Mouse (Mus musculus) CH12.LX (cell line): ENCODE results near the gene Robo2.

ENCODE experiments used
- EP300 ChIP-seq: IDR thresholded peaks from 2 replicates; pipeline ENCODE4 v1.6.1; 2011; ENCODE audit warnings: low read length, improper control_type of control experiment
- JUN ChIP-seq: IDR thresholded peaks from 2 replicates; pipeline ENCODE4 v1.6.1; 2011; ENCODE audit warnings: low read depth, mild to moderate bottlenecking, low read length, improper control_type of control experiment, moderate library complexity; ENCODE audit not compliant: insufficient read depth
- NRF1 ChIP-seq: IDR thresholded peaks from 2 replicates; pipeline ENCODE4 v1.6.1; 2014; ENCODE audit warnings: low read depth, mild to moderate bottlenecking, inconsistent platforms, low read length, improper control_type of control experiment, moderate library complexity
- POLR2A ChIP-seq: IDR thresholded peaks from 2 replicates; pipeline ENCODE4 v1.6.1; 2011; ENCODE audit warnings: low read depth, mild to moderate bottlenecking, improper control_type of control experiment, low read length
- USF2 ChIP-seq: conservative IDR thresholded peaks from 2 replicates; pipeline ENCODE4 v1.6.1; 2011; ENCODE audit warnings: low read depth, low read length, improper control_type of control experiment

DNA sequence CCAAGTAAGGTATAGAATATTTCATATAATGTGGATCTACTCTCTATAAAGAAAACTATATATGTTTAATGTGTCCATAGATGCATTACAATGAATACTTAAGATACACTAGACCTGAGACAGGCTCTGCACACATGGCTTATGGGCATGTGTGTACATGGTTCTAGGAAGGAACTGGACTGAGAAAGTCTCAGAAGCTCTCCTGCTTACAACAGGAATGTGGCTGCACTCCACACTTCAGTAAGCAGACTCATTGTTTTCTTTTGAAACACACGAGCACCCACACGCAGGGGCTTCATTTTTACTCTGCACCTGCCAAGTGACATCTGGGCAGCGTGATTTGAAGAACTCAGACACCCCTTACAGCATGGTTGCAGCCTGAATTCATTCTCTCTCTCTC lies 364.4 kb downstream of the Robo2 start:
- TF ChIP-seq USF2 (no peak), JUN (no peak), EP300 (no peak), POLR2A (no peak), NRF1 (no peak)
